Mouse (Mus musculus) forebrain, embryonic 16.5 days (tissue): ENCODE data around the gene Dcaf1. TPM values are rescaled to one million over a fixed set of nuclear protein-coding genes. Genes with fewer than 3 reads are reported as not detected.
A peak's percentile ranks its signal among the peaks of the same experiment; 100 is the strongest.

Experiments
- ATAC-seq: fragments of 200-750 bp; cut with Nextera tagmentation; 2 replicates; pipeline ENCODE4 v1.8.0; 2017; ENCODE audit warnings: mild to moderate bottlenecking, moderate library complexity
- H3K27ac ChIP-seq: fragments of 300-500 bp; sonication (generic); 2 replicates; pipeline ENCODE4 v1.5.1; 2014; ENCODE audit warnings: low read length, control low read depth
- H3K27me3 ChIP-seq: fragments of 300-500 bp; sonication (generic); replicated peaks from 2 replicates; pipeline ENCODE4 v1.6.1; 2014; ENCODE audit warnings: low read length; ENCODE audit not compliant: control insufficient read depth, insufficient read depth
- H3K36me3 ChIP-seq: fragments of 300-500 bp; sonication (generic); 2 replicates; pipeline ENCODE4 v1.6.1; 2014; ENCODE audit not compliant: control insufficient read depth, insufficient read depth
- H3K4me1 ChIP-seq: fragments of 300-500 bp; sonication (generic); replicated peaks from 2 replicates; pipeline ENCODE4 v1.6.1; 2014; ENCODE audit warnings: low read length; ENCODE audit not compliant: control insufficient read depth, insufficient read depth
- H3K4me2 ChIP-seq: fragments of 300-500 bp; sonication (generic); 2 replicates; pipeline ENCODE4 v1.6.1; 2014; ENCODE audit warnings: mild to moderate bottlenecking, low read length, control low read depth
- H3K4me3 ChIP-seq: fragments of 300-500 bp; sonication (generic); replicated peaks from 2 replicates; pipeline ENCODE4 v1.5.1; 2014; ENCODE audit warnings: mild to moderate bottlenecking, low read length, control low read depth
- H3K9ac ChIP-seq: fragments of 300-500 bp; sonication (generic); replicated peaks from 2 replicates; pipeline ENCODE4 v1.6.1; 2014; ENCODE audit warnings: low read depth, low read length, control low read depth
- H3K9me3 ChIP-seq: fragments of 300-500 bp; sonication (generic); 2 replicates; pipeline ENCODE4 v1.6.1; 2016; ENCODE audit warnings: low read length; ENCODE audit not compliant: control insufficient read depth
- WGBS: fragments of 180-500 bp; shearing (Covaris S2); extraction: QIAGEN DNeasy Blood & Tissue Kit; methylation state at CpG from one replicate; pipeline ENCODE4 v1.1.7; 2014; 5-methylcytosine and 5-hydroxymethylcytosine counted together
- polyA plus RNA-seq: library from polyadenylated mRNA; unstranded; fragments of >200 nt; fragmentation: Nextera tagmentation; extraction: Ambion mirVana; gene quantifications from 2 replicates; pipeline ENCODE4 v1.2.1, GENCODE M21; 2015

Dcaf1 gene
- polyA plus RNA-seq, 1 experiment from 2014 or later, result 23.9 TPM

DNA sequence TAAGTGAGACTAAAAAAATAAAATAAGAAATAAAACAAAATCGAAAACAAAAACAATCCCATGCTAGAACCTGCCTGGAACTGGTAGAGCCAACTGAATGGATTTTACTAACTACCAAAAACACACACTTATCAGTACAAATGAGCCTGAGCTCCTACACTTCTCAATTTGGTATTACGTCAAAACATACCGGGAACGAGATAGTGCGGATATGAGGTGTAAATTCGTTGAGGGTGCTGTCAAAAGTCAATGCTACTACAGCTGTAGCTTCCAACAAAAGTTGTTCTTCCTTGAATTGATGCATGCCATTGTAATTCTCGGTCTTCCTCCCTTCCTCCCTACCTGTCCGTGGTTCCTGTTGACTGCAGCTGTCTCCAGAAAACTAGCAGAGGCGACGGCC is 32.3 kb upstream of the Dcaf1 start:
- ATAC-seq, result peak; percentile 24; the same call in 1 of the 2 replicates
- Histone ChIP-seq H3K4me2 (peak overlapping the region; percentile 92), H3K27ac (no peak overlapping the region), H3K4me1 (peaks cover 14% of the 10 kb centered on the region), H3K9ac (peak overlapping the region; percentile 100), H3K4me3 (peak overlapping the region; percentile 94), H3K9me3 (no peaks in the 10 kb centered on the region), H3K27me3 (no peaks in the 10 kb centered on the region), H3K36me3 (no peaks in the 10 kb centered on the region)
- WGBS, result 20% methylated on average over 10 of the region's 10 CpGs

- H3K9ac ChIP-seq, result no peak overlapping the region
- H3K4me1 ChIP-seq, result peaks cover 14% of the 10 kb centered on the region
- H3K4me3 ChIP-seq, result no peak overlapping the region
- WGBS, result 73% methylated on average over 6 of the region's 6 CpGs
- H3K9me3 ChIP-seq, result no peaks in the 10 kb centered on the region
- H3K36me3 ChIP-seq, result no peaks in the 10 kb centered on the region
- ATAC-seq, result no peak
- H3K27ac ChIP-seq, result no peak overlapping the region
- no peaks in the 10 kb centered on the region for H3K27me3 ChIP-seq
- no peak overlapping the region for H3K4me2 ChIP-seq
These were observed 30.8 kb upstream of the Dcaf1 start for GRCm38 (mm10) chr9:106790831-106791230.

GRCm38 (mm10) chr9:106806503-106806902 is 15.2 kb upstream of the Dcaf1 start:
- 81% methylated on average over 4 of the region's 4 CpGs for WGBS
- Histone ChIP-seq H3K4me1 (no peaks in the 10 kb centered on the region), H3K9me3 (no peaks in the 10 kb centered on the region; the same call in 1 of the 2 replicates), H3K36me3 (no peaks in the 10 kb centered on the region), H3K4me2 (no peak overlapping the region), H3K27me3 (no peaks in the 10 kb centered on the region), H3K27ac (no peak overlapping the region), H3K4me3 (no peak overlapping the region), H3K9ac (no peak overlapping the region)
- no peak for ATAC-seq

- Histone ChIP-seq H3K4me2 (no peak overlapping the region), H3K4me1 (peaks cover 6% of the 10 kb centered on the region), H3K4me3 (no peak overlapping the region), H3K27ac (no peak overlapping the region), H3K9me3 (no peaks in the 10 kb centered on the region), H3K9ac (no peak overlapping the region), H3K36me3 (no peaks in the 10 kb centered on the region), H3K27me3 (no peaks in the 10 kb centered on the region)
- ATAC-seq, result no peak
- 74% methylated on average over 6 of the region's 6 CpGs for WGBS
These were observed 3.5 kb upstream of the Dcaf1 start for GRCm38 (mm10) chr9:106818191-106818590.

GRCm38 (mm10) chr9:106819201-106819600 is 2.5 kb upstream of the Dcaf1 start:
- Histone ChIP-seq H3K4me3 (no peak overlapping the region), H3K27ac (no peak overlapping the region), H3K9ac (no peak overlapping the region), H3K4me1 (peaks cover 6% of the 10 kb centered on the region), H3K4me2 (no peak overlapping the region), H3K9me3 (no peaks in the 10 kb centered on the region), H3K27me3 (no peaks in the 10 kb centered on the region), H3K36me3 (no peaks in the 10 kb centered on the region)
- ATAC-seq, result no peak
- 94% methylated on average over 1 of the region's 1 CpGs for WGBS

DNA sequence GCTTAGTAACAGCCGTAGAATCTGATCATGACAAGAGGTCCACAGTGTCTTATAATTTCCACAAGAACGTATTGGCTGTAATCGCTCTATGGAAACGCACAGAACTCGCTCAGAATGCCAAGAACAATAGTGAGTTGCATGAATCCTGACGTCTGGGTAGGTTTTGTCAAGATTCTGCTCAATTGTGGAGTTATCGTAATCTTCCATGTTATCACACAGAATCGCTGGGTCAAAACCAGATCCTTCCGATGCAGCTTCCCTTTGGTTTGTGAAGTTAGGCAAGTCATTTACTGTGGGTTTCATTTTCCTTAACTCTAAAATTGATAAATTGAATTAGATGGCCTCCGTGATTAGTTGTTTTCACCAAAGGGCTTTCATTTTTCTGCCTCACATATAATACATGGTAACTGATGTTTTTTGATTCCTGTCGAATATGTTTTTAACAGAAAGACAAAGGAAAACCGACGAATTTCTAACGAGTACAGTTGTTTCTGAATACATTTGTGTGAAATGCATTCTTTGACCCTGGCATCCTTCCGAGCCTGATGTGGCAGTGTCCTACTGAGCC is 540 bp upstream of the Dcaf1 start:
- Histone ChIP-seq H3K27me3 (no peaks in the 10 kb centered on the region), H3K27ac (peak overlapping the region; percentile 34), H3K9me3 (no peaks in the 10 kb centered on the region), H3K4me3 (peak overlapping the region; percentile 90), H3K36me3 (no peaks in the 10 kb centered on the region), H3K9ac (peak overlapping the region; percentile 24), H3K4me1 (peaks cover 6% of the 10 kb centered on the region), H3K4me2 (peak overlapping the region; percentile 45)
- no peak for ATAC-seq
- WGBS, result 49% methylated on average over 15 of the region's 15 CpGs

DNA sequence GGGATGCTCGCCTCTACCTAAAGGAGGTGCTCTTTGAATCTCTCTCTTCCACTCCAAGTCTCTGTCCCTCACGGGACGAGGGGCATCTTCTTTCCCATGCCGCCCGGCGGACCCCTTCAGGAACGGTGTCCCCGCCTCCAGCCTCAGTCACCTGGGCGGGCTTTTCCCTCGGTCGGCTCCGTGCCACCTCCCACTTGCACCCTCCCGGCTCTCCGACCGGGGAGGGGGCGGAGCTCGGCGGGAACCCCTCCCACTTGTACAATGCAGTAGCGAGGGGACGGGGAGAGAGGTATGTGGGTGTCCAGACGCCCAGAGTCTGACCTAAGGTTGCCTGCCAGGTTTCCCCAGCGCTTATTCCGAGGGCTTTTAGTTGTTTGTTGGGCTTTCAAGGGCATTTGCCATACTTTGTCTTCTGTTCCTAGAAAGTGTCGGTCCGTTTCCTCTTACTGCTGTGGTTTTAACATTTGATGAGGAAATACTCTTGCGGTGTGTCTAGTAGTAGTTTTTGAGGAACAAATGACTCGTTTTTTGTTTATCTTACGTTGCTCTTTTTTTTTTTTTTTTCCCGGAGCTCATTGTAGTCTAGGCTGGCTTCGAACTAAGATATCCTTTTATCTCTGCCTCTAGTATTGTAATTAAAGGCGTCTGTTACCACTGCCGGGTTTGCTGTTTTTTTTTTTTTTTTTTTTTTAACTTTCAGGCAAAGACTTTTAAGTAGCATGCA is 869 bp downstream of the Dcaf1 start:
- Histone ChIP-seq H3K27me3 (no peaks in the 10 kb centered on the region), H3K4me1 (peaks cover 6% of the 10 kb centered on the region), H3K4me3 (peak overlapping the region; percentile 90), H3K4me2 (peak overlapping the region; percentile 96), H3K36me3 (no peaks in the 10 kb centered on the region; the same call in 1 of the 2 replicates), H3K9ac (peak overlapping the region; percentile 59), H3K27ac (peak overlapping the region; percentile 76), H3K9me3 (no peaks in the 10 kb centered on the region)
- ATAC-seq, result peak; percentile 34
- WGBS, result 1% methylated on average over 32 of the region's 32 CpGs

DNA sequence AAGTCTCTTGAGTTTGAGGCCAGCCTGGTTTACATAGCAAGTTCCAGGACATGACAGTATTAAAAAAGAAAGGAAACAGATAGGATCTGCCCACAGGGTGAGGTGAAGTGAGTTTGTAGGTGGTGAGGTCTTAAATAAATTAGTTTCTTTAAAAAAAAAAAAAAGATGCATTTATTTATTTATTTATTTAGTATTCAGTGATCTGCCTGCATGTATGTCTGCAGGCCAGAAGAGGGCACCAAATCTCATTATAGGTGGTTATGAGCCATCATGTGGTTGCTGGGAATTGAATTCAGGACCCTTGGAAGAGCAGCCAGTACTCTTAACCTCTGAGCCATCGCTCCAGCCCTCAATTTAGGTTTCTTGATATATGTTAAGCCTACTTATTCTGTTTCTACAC is 18.9 kb downstream of the Dcaf1 start:
- H3K4me1 ChIP-seq, result no peaks in the 10 kb centered on the region
- no peak overlapping the region for H3K27ac ChIP-seq
- ATAC-seq, result no peak
- no peaks in the 10 kb centered on the region for H3K9me3 ChIP-seq
- no peak overlapping the region for H3K4me3 ChIP-seq
- H3K4me2 ChIP-seq, result no peak overlapping the region
- WGBS, result 97% methylated on average over 1 of the region's 1 CpGs
- H3K36me3 ChIP-seq, result peaks cover 49% of the 10 kb centered on the region
- no peaks in the 10 kb centered on the region for H3K27me3 ChIP-seq
- no peak overlapping the region for H3K9ac ChIP-seq

GRCm38 (mm10) chr9:106842800-106843199 is 21.1 kb downstream of the Dcaf1 start:
- Histone ChIP-seq H3K4me2 (no peak overlapping the region), H3K36me3 (peaks cover 42% of the 10 kb centered on the region), H3K9ac (no peak overlapping the region), H3K9me3 (no peaks in the 10 kb centered on the region), H3K4me3 (no peak overlapping the region), H3K27me3 (no peaks in the 10 kb centered on the region), H3K4me1 (no peaks in the 10 kb centered on the region), H3K27ac (no peak overlapping the region)
- no peak for ATAC-seq
- WGBS, result 96% methylated on average over 6 of the region's 6 CpGs
